Mouse (Mus musculus) left cerebral cortex, adult 8-10 months (tissue): Measurements from ENCODE around the gene Klhl15. TPM values are rescaled to one million over a fixed set of nuclear protein-coding genes. Genes with fewer than 3 reads are reported as not detected.
"Not testable (repeated sequence)": the region's sequence is repeated elsewhere in the genome, so short reads cannot be mapped to it uniquely, and the experiment has no call there.

ENCODE experiments used
- DNase-seq, 2 experiments: peaks; one replicate each; pipeline ENCODE4 v3.0.0; 2022; ENCODE audit warnings: low spot score in 2 of 2
- microRNA-seq, 2 experiments: library from miRNA; unstranded; fragments of <30 nt; microRNA quantifications; one replicate each; pipeline ENCODE4 v1.2.0; 2022
- total RNA-seq, 4 experiments: library from RNA; stranded (reverse); gene quantifications; 2 replicates each; pipeline ENCODE4 v1.2.4; 2022

Klhl15 gene
- 10 to 100 TPM; 23.9 to 31.8 (median 26.8) TPM for total RNA-seq

DNA sequence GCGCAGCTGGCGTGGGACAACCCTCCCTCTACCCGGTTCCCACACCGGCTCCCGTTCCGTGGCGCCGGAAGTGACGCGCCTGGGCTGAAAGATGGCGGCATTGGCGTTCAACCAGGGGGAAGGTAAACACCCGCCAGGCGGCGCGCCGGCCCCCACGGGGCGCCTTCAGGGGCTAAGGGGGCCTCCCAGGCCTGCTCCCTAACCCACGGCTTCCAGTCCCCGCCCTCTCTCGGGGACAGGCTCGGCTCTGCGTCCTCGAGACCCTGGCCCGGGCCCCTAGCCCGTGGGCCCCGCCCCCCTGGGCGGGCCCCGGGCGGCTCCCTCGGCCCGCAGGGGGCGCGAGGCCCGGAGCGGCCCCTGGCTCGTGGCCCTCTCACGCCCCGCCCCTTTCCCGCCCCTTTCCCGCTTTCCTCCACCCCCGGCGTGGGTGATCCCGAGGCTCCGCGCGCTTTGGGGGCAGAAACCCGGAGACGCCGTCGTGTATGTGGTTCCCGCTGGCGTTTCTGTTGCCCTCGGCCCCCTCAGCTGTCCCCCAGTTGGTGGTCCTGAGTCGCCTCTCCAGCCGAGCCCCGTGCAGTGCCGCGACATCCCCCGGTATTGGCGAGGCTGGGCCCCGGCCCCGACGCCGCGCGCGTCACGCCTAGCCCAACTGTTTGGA, at the start of gene Klhl15:
Gene Klhl15, plus strand, starts transcription at position 68 of the 658 bp plus-strand sequence.
- DNase-seq = peak; percentile 62 to 72

DNA sequence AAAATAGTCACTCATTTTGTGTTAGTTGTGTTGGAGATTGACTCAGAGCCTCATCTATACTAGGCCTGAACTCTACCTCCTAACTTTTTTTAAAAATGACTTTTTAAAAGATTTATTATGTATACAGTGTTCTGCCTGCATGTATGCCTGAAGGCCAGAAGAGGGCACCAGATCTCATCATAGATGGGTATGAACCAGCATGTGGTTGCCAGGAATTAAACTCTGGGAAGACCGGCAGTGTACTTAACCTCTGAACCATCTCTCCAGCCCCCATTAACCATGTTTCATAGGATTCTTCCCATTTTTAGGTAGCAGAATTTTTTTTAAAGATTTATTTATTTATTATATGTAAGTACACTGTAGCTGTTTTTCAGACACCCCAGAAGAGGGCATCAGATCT, 49.2 kb upstream of the Klhl15 start:
- DNase-seq = no peak

DNA sequence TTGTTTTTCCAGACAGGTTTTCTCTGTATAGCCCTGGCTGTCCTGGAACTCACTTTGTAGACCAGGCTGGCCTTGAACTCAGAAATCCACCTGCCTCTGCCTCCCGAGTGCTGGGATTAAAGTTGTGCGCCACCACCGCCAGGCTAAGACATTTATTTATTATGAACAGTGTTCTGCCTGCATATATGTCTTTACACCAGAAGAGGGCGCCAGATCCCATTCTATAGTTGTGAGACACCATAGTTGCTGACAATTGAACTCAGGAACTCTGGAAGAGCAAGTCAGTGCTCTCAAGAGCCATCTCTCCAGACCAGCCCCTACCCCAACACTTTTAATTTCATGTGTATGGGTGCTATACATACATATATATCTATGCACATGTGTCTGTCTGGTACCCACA, 40.5 kb upstream of the Klhl15 start:
- not testable (repeated sequence) for DNase-seq

DNA sequence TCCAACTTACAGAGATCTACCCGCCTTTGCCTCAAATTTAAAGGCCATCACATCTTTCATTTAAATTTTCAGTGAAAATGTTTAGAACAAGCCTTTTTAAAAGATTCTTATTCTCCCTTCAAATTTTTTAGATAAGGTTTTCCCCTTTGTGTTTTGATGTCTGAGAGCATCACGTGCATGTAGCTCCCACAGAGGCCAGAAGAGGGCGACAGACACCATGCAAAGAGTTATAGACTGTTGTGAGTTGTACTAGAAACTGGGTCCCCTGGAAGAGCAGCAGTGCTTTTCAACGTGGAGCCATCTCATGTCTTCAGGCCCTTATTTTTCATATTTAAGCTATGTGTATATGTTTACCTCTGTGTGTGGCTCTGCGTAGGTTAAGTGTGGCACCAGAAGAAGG, 36.6 kb upstream of the Klhl15 start:
- no peak for DNase-seq

DNA sequence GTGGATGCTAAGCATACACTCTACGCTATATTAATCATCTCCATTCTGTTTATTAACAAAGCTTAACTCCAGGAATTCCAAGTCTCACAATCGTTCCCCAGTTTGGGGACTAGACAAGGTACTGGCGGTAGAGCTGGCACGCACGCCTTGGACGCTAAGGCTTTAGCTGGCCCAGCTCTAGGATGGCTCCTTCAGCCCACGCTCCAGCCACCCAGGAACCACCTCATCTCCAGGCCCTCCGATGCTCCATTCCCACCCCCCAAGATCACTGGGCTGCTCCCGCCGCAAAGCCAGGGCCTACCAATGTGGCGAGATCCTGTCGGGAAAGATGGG, 22.2 kb upstream of the Klhl15 start:
- DNase-seq = no peak

DNA sequence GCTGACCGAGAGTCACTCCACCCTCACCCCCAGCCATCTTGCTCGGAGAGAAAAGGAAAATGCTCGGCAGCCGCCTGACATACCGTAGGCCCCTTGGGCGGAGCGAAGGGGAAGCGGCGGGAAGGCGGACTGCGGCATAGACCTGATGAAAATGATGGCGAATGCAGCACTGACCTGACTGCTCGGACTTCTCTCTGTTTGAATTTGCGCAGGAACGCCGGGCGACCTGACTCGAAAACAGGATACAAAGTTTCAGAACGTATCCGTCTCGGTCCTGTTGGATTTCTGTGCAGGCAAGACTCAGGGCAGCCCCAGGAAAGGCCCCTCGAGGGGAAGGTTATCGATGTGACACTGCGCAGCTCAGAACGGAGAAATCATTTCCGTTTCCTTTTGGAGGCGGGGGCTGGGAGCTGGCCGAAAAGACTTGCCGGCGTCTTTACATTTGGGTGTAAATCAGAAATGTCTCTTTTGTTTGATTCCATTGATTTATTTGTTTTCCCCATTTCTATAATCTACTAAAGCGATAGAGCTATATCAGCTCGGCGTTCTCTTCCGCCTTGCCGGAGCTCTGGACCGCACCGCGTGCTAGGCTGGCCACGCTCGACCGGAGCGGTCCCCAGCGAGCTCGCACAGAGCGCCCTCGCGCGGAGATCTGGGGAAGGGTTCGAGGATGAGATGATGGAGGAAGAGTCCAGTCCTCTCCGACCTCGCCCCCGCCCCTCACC, 21.6 kb upstream of the Klhl15 start, which contains the start of gene Eif2s3x:
Gene Eif2s3x, minus strand, starts transcription at position 266 of the 725 bp plus-strand sequence.
- peak; percentile 72 to 82 for DNase-seq

DNA sequence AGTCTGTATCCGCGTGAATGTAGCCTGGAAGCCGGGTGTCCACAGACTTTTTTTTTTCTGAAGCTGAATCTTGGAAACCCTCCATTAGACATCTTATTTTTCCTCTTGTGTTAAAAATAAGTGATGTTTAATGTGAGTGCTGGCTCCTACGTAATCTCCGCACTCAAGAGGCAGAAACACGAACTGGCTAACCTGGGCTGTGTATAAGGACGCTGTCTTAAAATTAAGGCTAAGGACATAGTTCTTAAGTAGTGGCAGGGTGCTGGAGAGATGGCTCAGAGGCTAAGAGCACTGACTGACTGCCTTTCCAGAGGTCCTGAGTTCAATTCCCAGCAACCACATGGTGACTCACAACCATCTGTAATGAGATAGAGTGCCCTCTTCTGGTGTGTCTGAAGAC, 21.0 kb upstream of the Klhl15 start:
- DNase-seq = peak in 1 of 2 experiments; percentile 11

DNA sequence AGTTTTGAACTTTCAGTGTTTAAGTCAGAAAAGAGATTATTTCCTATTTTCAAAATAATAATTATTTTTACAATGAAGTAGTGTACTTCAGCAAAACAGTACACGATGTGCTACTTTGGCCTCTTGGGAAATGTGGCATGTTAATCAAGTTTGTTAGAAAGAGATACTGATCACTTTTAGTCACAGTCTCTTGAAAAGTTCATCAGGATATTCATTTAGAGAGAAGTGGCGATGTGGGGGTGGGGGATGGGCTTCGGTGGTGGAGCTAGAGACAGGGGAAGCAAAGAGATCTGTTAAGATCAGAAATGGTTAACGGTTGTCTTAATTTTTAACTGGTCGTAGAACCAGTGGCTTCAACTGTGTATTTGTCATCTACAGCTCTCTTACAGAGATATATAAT, 967 bp upstream of the Klhl15 start:
- DNase-seq = no peak

DNA sequence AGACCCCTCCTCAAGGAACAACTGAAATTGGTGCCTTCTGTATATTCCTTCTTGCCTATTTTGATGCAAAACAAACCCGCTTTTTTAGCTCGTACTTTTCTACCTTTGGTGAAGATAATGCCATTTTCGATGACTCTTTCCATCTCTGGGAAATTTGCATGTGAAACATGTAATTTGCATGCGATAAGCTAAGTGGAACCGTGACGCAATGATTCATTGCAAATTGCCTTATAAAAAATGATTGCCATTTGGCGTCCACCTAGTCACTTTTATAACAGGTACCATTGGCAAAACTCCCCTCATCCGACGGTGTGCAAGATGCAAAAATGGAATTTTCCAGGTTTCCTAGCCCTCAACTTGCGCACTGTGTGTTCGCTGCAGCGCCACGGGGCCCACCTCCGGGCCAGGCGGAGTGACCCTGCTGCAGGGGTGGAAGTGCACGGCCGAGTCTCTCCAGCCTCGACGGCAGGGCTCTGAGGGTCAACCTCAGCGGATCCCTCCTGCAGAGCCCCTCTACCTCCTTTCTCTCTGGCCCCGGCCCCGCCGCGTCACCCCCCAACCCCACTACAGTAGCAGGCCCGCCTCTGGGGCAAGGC, 365 bp upstream of the Klhl15 start:
- no peak for DNase-seq

DNA sequence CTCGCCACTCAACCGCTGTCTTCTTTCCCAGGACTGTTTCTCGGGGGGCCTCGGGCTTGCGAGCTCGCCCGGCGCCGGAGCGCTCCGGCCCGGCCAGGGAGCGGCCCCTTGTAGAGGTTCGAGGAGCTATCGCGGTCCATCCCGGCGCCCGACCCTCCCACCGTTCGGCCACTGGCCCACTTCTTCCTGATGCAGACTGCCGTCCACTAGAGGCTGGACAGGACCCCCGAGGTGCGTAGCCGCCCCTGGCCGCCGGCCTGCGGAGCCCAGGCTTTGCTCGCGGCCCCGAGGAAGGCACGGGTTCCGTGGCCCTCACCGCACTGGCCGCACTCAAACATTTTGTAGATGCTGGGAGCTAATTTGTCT, 774 bp downstream of the Klhl15 start:
- DNase-seq = no peak

DNA sequence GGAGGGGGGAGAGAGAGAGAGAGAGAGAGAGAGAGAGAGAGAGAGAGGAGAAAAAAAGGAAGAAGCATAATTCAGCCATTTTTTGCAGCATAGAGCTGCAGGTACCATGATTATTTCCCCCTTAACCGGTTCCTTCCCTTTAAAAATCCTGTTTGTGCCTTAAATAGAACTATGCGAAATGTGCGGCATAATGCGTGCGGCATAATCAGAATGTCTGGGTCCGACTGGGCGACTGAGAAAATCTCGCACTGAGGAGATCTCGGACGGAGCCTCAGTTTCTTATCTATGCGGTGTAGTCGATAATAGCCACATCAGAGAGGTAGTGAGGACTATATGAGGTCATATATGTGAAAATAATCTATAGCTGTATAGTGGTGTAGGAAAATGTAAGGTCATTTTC, 1.2 kb downstream of the Klhl15 start:
- no peak for DNase-seq

DNA sequence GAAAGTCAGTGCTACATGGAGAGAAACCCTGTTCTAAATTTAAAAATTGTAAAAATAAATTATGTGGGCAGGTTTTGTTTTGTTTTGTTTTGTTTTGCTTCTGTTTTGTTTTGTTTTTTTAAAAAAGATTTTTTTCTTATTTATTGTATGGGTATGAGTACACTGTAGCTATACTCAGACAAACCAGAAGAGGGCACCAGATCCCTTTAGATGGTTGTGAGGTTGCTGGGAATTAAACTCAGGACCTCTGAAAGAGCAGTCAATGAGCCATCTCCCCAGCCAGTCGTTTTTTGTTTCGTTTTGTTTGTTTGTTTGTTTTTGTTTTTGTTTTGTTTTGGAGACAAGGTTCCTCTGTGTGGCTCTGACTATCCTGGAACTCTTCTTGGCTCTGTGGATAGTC, 54.5 kb downstream of the Klhl15 start:
- no peak for DNase-seq

DNA sequence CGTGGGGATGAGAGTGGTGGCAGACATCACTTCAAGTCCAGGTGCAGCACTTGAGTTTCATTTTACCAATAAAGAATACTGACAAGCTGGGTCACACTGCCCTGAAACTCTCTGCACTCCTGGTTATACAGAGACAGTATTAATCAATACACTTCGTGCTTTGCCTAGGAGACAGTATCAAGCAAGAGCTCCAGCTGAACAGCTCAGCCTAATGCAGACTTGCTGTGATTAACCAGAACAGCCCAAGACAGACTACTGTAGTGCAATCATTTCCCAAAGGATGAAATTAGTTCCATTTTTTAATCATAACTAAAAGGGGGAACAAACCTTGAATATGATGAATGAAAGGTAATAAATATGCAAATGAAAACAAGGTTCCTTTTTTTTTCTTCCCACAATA, 68.5 kb downstream of the Klhl15 start:
- no peak for DNase-seq

DNA sequence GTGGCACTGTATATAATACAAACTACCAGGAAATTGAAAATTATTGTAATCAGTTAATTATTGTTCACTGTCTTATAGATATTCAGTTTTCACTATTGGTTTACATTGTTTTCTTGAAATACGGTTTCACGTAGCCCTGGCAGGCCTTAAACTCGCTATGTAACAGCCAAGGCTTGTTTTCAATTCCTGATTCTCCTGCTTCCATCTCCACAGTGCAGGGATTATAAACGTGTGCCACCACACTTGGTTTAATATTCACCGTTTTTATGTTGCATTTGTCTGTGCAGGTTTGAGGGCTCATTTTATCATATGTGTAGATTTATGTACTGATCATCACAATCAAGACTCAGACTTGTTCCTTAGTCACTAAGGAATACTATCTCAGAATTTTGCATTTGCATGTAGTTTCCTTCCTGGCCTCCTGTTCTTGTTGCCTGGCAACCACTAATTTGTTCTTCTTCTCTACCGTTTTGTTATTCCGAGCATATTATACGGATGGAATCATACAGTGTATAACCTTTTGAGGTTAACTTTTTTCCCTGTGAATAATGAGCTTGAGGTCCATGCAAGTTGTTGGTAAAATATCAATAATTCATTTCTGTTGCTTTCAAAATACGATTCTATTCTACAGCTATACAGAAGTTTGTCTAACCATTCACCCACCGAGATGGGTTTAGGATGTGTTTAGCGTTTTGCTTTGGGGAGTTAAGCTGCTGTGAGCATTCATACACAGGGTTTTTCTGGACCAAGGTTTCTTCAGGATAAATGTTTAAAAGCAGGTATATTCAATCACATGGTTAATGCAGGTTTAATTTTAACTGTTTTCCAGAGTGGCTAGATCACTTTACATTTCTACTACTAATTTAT, 86.9 kb downstream of the Klhl15 start:
- DNase-seq = no peak

Small RNA genes within 50 kb of the gene (microRNA-seq; reads per million reads assigned to microRNA genes)
- 0 to 0.21 reads per million in 2 experiments for gene Mir7673

Other genes starting within 250 kb of the Klhl15 start
- gene Zfx, start 110.9 kb upstream of the Klhl15 start, total RNA-seq = 10 to 100 TPM; 36.3 to 49.1 (median 41.8) TPM
- gene Eif2s3x, start 21.7 kb upstream of the Klhl15 start, total RNA-seq = 100 to 1,000 TPM; 117 to 237 (median 153) TPM
- gene Fam90a1b, start 132.2 kb downstream of the Klhl15 start, total RNA-seq = under 1 TPM in 3 of 4 experiments, not detected in 1; 0.13 to 0.40 (median 0.27) TPM
- 10 to 100 TPM; 52.8 to 83.6 (median 67.5) TPM for gene Apoo, start 132.5 kb downstream of the Klhl15 start, total RNA-seq